Mouse (Mus musculus) stomach, postnatal 0 days (tissue): ENCODE measurements around the gene Mef2d.

ENCODE experiments used
- CTCF ChIP-seq: IDR thresholded peaks from 2 replicates; pipeline ENCODE4 v1.5.1; 2016; ENCODE audit warnings: antibody characterized with exemption, low read depth, mild to moderate bottlenecking, moderate library complexity
- EP300 ChIP-seq: optimal IDR thresholded peaks from 2 replicates; pipeline ENCODE3; 2016; ENCODE audit warnings: antibody characterized with exemption

GRCm38 (mm10) chr3:88141439-88141786 lies 759 bp upstream of the Mef2d start:
- no peak for TF ChIP-seq CTCF
- no peak for TF ChIP-seq EP300
